Mouse (Mus musculus): Measurements from ENCODE around the gene Tdrd3. TPM values are rescaled to one million over a fixed set of nuclear protein-coding genes. Genes with fewer than 3 reads are reported as not detected.

The Tdrd3 gene
- total and polyA plus RNA-seq, 2 experiments from 2014 or later, result 13.4 to 13.8 TPM

DNA sequence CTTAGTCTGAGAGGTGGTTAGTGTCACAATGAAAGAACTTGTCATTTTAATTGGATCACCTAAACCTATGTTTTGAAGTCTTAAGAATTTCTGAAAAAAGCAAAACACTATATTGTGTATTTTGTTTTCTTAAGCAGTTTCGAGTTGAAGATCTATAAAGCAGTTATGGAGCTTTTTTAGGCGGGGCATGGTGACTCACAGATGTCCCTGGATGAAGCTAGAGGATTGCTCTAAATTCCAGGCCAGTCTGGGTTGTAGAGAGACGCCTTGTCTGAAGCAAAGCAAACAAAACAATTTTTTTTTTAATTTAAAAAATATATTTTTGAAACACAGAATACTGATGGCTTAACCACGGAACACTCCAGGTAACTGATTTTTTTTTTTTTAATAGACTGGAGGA is 4.1 kb downstream of the Tdrd3 start:
- Histone ChIP-seq H3K4me3 (ENCODE audit: low read depth, low read length) (no peak overlapping the region), H3K4me1 (ENCODE audit: control insufficient read depth, insufficient read depth) (peaks cover 31% of the 10 kb centered on the region), H3K4me2 (ENCODE audit: low read depth, low read length) (no peak overlapping the region), H3K9me3 (replicated peaks; ENCODE audit: control insufficient read depth, low read length) (no peaks in the 10 kb centered on the region), H3K27ac (ENCODE audit: low read depth) (no peak overlapping the region), H3K36me3 (replicated peaks; ENCODE audit: control insufficient read depth, insufficient read depth, low read length) (no peaks in the 10 kb centered on the region), H3K27me3 (ENCODE audit: control insufficient read depth, insufficient read depth, low read length) (no peaks in the 10 kb centered on the region), H3K9ac (replicated peaks; ENCODE audit: low read depth, low read length) (no peak overlapping the region)
- ATAC-seq (ENCODE audit: insufficient read depth, low read depth) (no peak), DNase-seq (ENCODE audit: low spot score) (no peak)
- TF ChIP-seq CTCF (IDR thresholded peaks at IDR 0.05; ENCODE audit: low read depth) (no peak), EP300 (IDR thresholded peaks at IDR 0.05; ENCODE audit: low read depth) (no peak)
- 75% methylated on average over 4 of the region's 4 CpGs for WGBS

DNA sequence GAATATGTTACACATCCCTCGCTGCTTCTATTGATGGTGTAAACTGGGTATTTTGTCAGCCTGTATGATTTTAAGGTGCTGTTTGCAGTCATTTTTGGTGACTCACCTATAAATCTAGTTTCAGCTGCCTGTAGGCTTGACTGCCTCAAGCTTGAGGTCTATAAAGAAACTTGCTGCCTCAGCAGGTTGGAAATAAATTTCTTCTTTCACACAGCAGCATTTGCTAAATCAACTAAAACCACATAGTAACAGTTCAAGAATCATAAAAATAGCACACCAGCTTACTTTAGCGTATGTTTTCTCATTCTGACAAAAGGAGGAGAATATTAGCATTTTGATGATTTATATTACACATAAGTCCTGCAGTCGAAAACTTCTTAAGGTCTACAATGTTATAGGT is 6.0 kb downstream of the Tdrd3 start:
- Histone ChIP-seq H3K27me3 (ENCODE audit: control insufficient read depth, insufficient read depth, low read length) (no peaks in the 10 kb centered on the region), H3K9ac (replicated peaks; ENCODE audit: low read depth, low read length) (no peak overlapping the region), H3K4me3 (ENCODE audit: low read depth, low read length) (no peak overlapping the region), H3K36me3 (replicated peaks; ENCODE audit: control insufficient read depth, insufficient read depth, low read length) (no peaks in the 10 kb centered on the region), H3K4me1 (ENCODE audit: control insufficient read depth, insufficient read depth) (peaks cover 41% of the 10 kb centered on the region), H3K9me3 (replicated peaks; ENCODE audit: control insufficient read depth, low read length) (no peaks in the 10 kb centered on the region), H3K27ac (ENCODE audit: low read depth) (no peak overlapping the region), H3K4me2 (ENCODE audit: low read depth, low read length) (no peak overlapping the region)
- DNase-seq (ENCODE audit: low spot score) (no peak), ATAC-seq (ENCODE audit: insufficient read depth, low read depth) (no peak)
- no peak for TF ChIP-seq EP300 (IDR thresholded peaks at IDR 0.05; ENCODE audit: low read depth)
- TF ChIP-seq CTCF (IDR thresholded peaks at IDR 0.05; ENCODE audit: low read depth), result no peak
- WGBS, result 85% methylated on average over 3 of the region's 3 CpGs

DNA sequence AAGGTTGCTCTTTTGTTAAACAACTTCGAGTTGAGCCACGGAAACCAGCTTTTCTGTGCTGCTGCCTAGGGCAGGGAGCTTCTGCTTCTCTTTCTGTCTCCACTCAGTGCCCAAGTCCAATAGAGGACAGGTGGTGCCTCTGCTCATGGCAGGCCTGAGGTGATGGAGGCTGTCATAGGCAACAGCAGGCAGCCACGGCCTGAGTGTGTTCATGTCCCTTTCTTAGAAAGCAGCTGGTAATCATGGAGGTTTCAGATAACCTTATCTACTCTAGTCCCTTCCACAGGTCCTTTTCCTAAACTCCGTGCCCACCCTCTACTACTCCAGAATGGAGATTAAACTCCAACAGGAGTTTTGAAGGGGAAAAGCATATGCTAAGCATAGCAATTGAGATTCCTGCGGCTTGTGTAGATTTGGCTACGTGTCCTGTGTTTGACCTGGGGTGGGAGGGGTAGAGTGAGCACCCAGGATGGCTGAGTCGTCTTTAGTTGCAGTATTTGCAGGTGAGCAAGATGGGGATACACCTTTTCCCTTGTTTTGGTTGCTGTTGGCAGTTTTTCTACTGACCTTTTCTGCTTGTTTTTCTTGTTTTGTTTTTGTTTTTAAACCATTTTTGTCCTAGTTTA is 10.0 kb downstream of the Tdrd3 start:
- Histone ChIP-seq H3K27ac (ENCODE audit: low read depth) (peak overlapping the region; percentile 13; the same call in 1 of the 2 replicates), H3K4me2 (ENCODE audit: low read depth, low read length) (no peak overlapping the region), H3K27me3 (ENCODE audit: control insufficient read depth, insufficient read depth, low read length) (no peaks in the 10 kb centered on the region), H3K9ac (replicated peaks; ENCODE audit: low read depth, low read length) (no peak overlapping the region), H3K4me1 (ENCODE audit: control insufficient read depth, insufficient read depth) (peaks cover 29% of the 10 kb centered on the region), H3K36me3 (replicated peaks; ENCODE audit: control insufficient read depth, insufficient read depth, low read length) (no peaks in the 10 kb centered on the region), H3K9me3 (replicated peaks; ENCODE audit: control insufficient read depth, low read length) (no peaks in the 10 kb centered on the region), H3K4me3 (ENCODE audit: low read depth, low read length) (no peak overlapping the region)
- peak; percentile 47; the same call in 1 of the 2 replicates for ATAC-seq (ENCODE audit: insufficient read depth, low read depth)
- DNase-seq (ENCODE audit: low spot score), result no peak
- WGBS, result 31% methylated on average over 7 of the region's 7 CpGs
- TF ChIP-seq EP300 (IDR thresholded peaks at IDR 0.05; ENCODE audit: low read depth), result no peak
- no peak for TF ChIP-seq CTCF (IDR thresholded peaks at IDR 0.05; ENCODE audit: low read depth)

DNA sequence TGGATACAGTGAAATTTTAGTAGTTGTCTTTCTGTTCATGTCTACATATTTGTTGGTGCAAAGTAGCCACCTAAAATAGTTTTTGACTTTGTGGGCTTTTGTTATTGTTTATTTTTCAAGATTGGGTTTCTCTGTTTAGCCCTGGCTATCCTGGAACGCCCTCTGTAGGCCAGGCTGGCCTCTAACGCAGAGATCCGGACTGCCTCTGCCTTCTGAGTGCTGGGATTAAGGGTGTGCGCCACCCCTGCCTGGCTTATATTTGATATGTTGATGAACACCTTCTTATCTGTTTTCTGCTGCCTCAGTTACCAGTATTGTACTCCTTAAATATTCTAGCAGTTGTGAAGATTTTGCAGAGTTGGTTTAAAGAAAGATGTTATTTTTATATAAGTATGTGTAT is 10.6 kb downstream of the Tdrd3 start:
- Histone ChIP-seq H3K9me3 (replicated peaks; ENCODE audit: control insufficient read depth, low read length) (no peaks in the 10 kb centered on the region), H3K27me3 (ENCODE audit: control insufficient read depth, insufficient read depth, low read length) (no peaks in the 10 kb centered on the region), H3K4me1 (ENCODE audit: control insufficient read depth, insufficient read depth) (peaks cover 25% of the 10 kb centered on the region; the same call in 1 of the 2 replicates), H3K27ac (ENCODE audit: low read depth) (no peak overlapping the region), H3K4me2 (ENCODE audit: low read depth, low read length) (no peak overlapping the region), H3K9ac (replicated peaks; ENCODE audit: low read depth, low read length) (no peak overlapping the region), H3K4me3 (ENCODE audit: low read depth, low read length) (no peak overlapping the region), H3K36me3 (replicated peaks; ENCODE audit: control insufficient read depth, insufficient read depth, low read length) (no peaks in the 10 kb centered on the region)
- 85% methylated on average over 4 of the region's 4 CpGs for WGBS
- DNase-seq (ENCODE audit: low spot score) (no peak), ATAC-seq (ENCODE audit: insufficient read depth, low read depth) (no peak)
- no peak for TF ChIP-seq EP300 (IDR thresholded peaks at IDR 0.05; ENCODE audit: low read depth)
- no peak for TF ChIP-seq CTCF (IDR thresholded peaks at IDR 0.05; ENCODE audit: low read depth)

DNA sequence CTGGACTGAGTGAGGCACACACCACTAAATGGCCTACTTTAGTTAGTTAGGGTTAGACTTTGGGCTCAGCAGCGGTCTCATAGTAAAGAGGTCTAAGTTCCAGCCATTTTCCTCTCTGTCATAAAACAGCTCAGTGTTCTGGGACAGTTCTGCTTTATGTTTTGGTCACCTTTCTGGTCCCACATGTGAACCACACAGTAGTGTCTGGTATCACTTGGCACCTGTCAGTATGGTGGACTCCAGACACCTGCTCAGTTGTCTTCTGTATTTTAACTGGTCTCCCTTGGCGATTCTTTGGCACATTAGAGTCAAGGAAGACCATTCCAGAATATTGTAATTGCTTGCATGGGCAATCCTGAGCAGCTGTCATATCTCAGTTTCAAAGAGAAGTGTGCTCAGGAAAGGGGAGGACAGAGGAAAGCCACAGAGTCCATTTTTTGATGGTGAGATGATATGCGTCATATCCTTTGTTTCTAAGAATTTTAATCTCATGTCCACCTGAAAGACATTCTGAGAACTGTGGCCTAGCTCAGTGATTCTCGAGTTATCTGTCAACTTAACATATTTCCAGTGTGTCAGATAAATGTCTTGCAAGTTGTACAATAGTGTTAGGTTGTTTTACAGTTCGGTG is 11.3 kb downstream of the Tdrd3 start:
- Histone ChIP-seq H3K4me3 (ENCODE audit: low read depth, low read length) (no peak overlapping the region), H3K9ac (replicated peaks; ENCODE audit: low read depth, low read length) (no peak overlapping the region), H3K4me1 (ENCODE audit: control insufficient read depth, insufficient read depth) (peaks cover 21% of the 10 kb centered on the region; the same call in 1 of the 2 replicates), H3K27me3 (ENCODE audit: control insufficient read depth, insufficient read depth, low read length) (no peaks in the 10 kb centered on the region), H3K36me3 (replicated peaks; ENCODE audit: control insufficient read depth, insufficient read depth, low read length) (no peaks in the 10 kb centered on the region), H3K27ac (ENCODE audit: low read depth) (no peak overlapping the region), H3K9me3 (replicated peaks; ENCODE audit: control insufficient read depth, low read length) (no peaks in the 10 kb centered on the region), H3K4me2 (ENCODE audit: low read depth, low read length) (no peak overlapping the region)
- TF ChIP-seq EP300 (IDR thresholded peaks at IDR 0.05; ENCODE audit: low read depth), result no peak
- no peak for TF ChIP-seq CTCF (IDR thresholded peaks at IDR 0.05; ENCODE audit: low read depth)
- 62% methylated on average over 5 of the region's 5 CpGs for WGBS
- ATAC-seq (ENCODE audit: insufficient read depth, low read depth) (no peak), DNase-seq (ENCODE audit: low spot score) (no peak)
